Mouse (Mus musculus) kidney, adult 2 months (tissue): ENCODE results near the gene 2610042L04Rik.
"Not testable (repeated sequence)": the region's sequence is repeated elsewhere in the genome, so short reads cannot be mapped to it uniquely, and the experiment has no call there.

Source experiments
- CTCF ChIP-seq: fragments of 200-500 bp; conservative IDR thresholded peaks from 2 replicates; pipeline ENCODE4 v1.5.1; 2011; ENCODE audit warnings: low read depth, mild to moderate bottlenecking, control low read depth, low read length, moderate library complexity, mixed read lengths; ENCODE audit not compliant: insufficient read depth, insufficient read length
- POLR2A ChIP-seq: fragments of 200-500 bp; IDR thresholded peaks from one replicate; pipeline ENCODE4 v1.6.1; 2011; ENCODE audit warnings: low read depth, low read length, control low read depth

DNA sequence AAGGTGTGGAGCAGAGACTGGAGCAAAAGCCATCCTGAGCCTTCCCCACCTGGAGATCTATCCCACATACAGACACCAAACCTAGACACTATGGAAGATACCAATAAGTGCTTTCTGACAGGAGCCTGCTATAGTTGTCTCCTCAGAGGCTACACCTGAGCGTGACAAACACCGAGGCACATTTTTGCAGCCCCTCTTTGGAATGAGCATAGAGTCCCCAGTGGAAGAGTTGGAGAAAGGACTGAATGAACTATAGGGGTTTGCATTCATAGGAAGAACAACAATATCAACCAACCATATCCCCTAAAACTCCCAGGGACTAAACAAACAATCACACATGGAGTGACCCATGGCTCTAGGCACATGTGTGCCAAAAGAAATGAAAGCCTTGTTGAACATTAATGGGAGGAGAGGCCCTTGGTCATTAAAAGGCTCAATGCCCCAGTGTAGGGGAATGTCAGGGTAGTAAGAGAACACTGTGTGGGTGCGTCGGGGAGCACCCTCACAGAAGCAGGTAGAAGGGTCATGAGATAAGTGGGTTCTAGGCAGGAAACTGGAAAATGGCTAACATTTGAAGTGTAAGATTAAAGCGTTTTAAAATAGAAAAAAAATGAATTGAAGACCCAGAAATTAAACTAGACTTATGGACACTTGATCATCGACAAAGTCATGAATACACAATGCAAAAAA, 58.4 kb downstream of the 2610042L04Rik start:
- not testable (repeated sequence) for TF ChIP-seq CTCF, POLR2A
